Mouse (Mus musculus): Measurements from ENCODE around the gene Dll4. TPM values are rescaled to one million over a fixed set of nuclear protein-coding genes. Genes with fewer than 3 reads are reported as not detected.

Dll4 gene
- total and polyA plus RNA-seq, 3 experiments = 0.18 TPM; not detected in 2

DNA sequence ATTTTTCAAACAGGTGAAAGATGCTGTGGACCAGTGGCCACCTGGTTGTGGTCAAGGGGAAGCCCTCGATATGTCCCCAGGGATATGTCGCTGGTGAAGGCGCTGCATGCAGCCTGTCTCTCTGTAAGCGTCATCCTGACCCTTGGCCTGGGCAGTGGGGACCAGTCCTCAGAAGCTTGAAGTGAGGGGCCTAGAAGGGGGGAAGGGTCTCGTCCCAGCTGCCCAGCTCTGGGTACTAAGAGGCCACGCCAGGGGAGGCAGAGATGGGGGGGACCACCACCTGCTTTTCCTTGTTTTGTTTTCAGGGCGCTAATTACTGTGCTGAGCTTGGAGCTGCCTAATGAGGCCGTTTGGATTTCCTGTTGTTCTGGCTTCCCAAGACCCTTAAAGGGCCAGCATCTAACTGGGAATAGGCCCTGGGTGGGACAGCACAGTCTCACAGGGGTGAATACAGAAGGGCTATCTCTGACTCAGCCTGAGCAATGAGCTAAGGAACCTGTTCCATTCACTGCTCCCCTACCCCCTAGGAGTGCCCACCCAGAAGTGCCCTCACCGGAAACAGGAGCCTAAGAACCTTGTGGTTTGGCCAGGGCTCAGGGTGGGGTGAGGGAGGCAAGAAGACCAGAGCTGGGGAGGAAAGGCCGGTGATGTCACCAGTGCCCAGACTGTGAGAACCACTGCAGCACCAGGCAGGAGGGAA, 11.7 kb upstream of the Dll4 start:
- Histone ChIP-seq H3K79me2 (ENCODE audit: control insufficient read depth, insufficient read depth, low read length, poor library complexity) (no peaks in the 10 kb centered on the region), H3K27ac (ENCODE audit: control insufficient read depth, low read depth, low read length) (no peak overlapping the region), H3K9me3 (replicated peaks; ENCODE audit: insufficient read depth, low read length) (no peaks in the 10 kb centered on the region), H3K9ac (ENCODE audit: control insufficient read depth, low read depth, low read length, poor library complexity, severe bottlenecking) (no peak overlapping the region), H3K4me1 (ENCODE audit: control insufficient read depth in 1 of 2, insufficient read depth in 2 of 2, low read length in 2 of 2) (peaks cover 0 to 3% of the 10 kb centered on the region in 2 experiments; a peak in 3 of 4 replicates), H3K36me3 (ENCODE audit: control insufficient read depth in 1 of 2, insufficient read depth in 2 of 2, low read length in 2 of 2) (no peaks in the 10 kb centered on the region), H3K27me3 (ENCODE audit: control insufficient read depth in 1 of 2, insufficient read depth in 2 of 2, low read length in 2 of 2) (no peaks in the 10 kb centered on the region), H3K4me3 (ENCODE audit: control insufficient read depth in 1 of 2, insufficient read depth in 1 of 2, low read depth in 2 of 2, low read length in 2 of 2) (no peak overlapping the region)
- TF ChIP-seq MAZ (IDR thresholded peaks at IDR 0.05; ENCODE audit: low read depth, low read length) (no peak), KAT2A (conservative IDR thresholded peaks at IDR 0.05; ENCODE audit: low read depth, low read length) (no peak), GABPA (IDR thresholded peaks at IDR 0.05; ENCODE audit: low read depth, low read length) (no peak), JUND (IDR thresholded peaks at IDR 0.05; ENCODE audit: low read depth, low read length) (no peak), POLR2A (IDR thresholded peaks at IDR 0.05; ENCODE audit: control insufficient read depth in 1 of 2, insufficient read depth in 1 of 2, low read depth in 1 of 2, low read length in 2 of 2, poor library complexity in 1 of 2) (no peak), GATA1 (IDR thresholded peaks at IDR 0.05; ENCODE audit: low read depth, low read length) (no peak), ZC3H11A (IDR thresholded peaks at IDR 0.05; ENCODE audit: low read depth, low read length) (no peak), EP300 (IDR thresholded peaks at IDR 0.05; ENCODE audit: low read depth in 1 of 2, low read length in 2 of 2) (no peak), TCF12 (IDR thresholded peaks at IDR 0.05; ENCODE audit: low read depth, low read length) (no peak), UBTF (IDR thresholded peaks at IDR 0.05; ENCODE audit: borderline replicate concordance, insufficient read depth, low read depth, low read length) (no peak), E2F4 (IDR thresholded peaks at IDR 0.05; ENCODE audit: borderline replicate concordance, low read depth, low read length) (no peak), POLR2AphosphoS5 (IDR thresholded peaks at IDR 0.05; ENCODE audit: borderline replicate concordance, low read depth, low read length) (no peak), MAFK (IDR thresholded peaks at IDR 0.05; ENCODE audit: borderline replicate concordance, low read depth, low read length) (no peak), NRF1 (IDR thresholded peaks at IDR 0.05; ENCODE audit: insufficient read depth, low read depth, low read length, poor library complexity, severe bottlenecking) (no peak), RCOR1 (IDR thresholded peaks at IDR 0.05; ENCODE audit: low read depth, low read length) (no peak)
- DNase-seq (ENCODE audit: low read depth, low spot score) = no peak

- Histone ChIP-seq H3K9me3 (replicated peaks; ENCODE audit: insufficient read depth, low read length) (no peaks in the 10 kb centered on the region), H3K9ac (ENCODE audit: control insufficient read depth, low read depth, low read length, poor library complexity, severe bottlenecking) (no peak overlapping the region), H3K27ac (ENCODE audit: control insufficient read depth, low read depth, low read length) (no peak overlapping the region), H3K36me3 (ENCODE audit: control insufficient read depth in 1 of 2, insufficient read depth in 2 of 2, low read length in 2 of 2) (no peaks in the 10 kb centered on the region), H3K4me3 (ENCODE audit: control insufficient read depth in 1 of 2, insufficient read depth in 1 of 2, low read depth in 2 of 2, low read length in 2 of 2) (no peak overlapping the region), H3K79me2 (ENCODE audit: control insufficient read depth, insufficient read depth, low read length, poor library complexity) (no peaks in the 10 kb centered on the region), H3K27me3 (ENCODE audit: control insufficient read depth in 1 of 2, insufficient read depth in 2 of 2, low read length in 2 of 2) (no peaks in the 10 kb centered on the region), H3K4me1 (ENCODE audit: control insufficient read depth in 1 of 2, insufficient read depth in 2 of 2, low read length in 2 of 2) (peaks cover 0 to 3% of the 10 kb centered on the region in 2 experiments; a peak in 3 of 4 replicates)
- TF ChIP-seq ZKSCAN1 (IDR thresholded peaks at IDR 0.05; ENCODE audit: low read depth, low read length) (no peak), POLR2AphosphoS5 (IDR thresholded peaks at IDR 0.05; ENCODE audit: borderline replicate concordance, low read depth, low read length) (no peak), TCF12 (IDR thresholded peaks at IDR 0.05; ENCODE audit: low read depth, low read length) (no peak), MAZ (IDR thresholded peaks at IDR 0.05; ENCODE audit: low read depth, low read length) (no peak), MXI1 (IDR thresholded peaks at IDR 0.05; ENCODE audit: low read depth, low read length) (no peak)
- no peak for DNase-seq (ENCODE audit: low read depth, low spot score)
Measured at GRCm38 (mm10) chr2:119314742-119315310, 10.8 kb upstream of the Dll4 start.

Data from MEL (cell line).